Mouse (Mus musculus): ENCODE measurements around the gene Lct. TPM values are rescaled to one million over a fixed set of nuclear protein-coding genes. Genes with fewer than 3 reads are reported as not detected.
"Not testable (repeated sequence)": the region's sequence is repeated elsewhere in the genome, so short reads cannot be mapped to it uniquely, and the experiment has no call there.

Lct gene
- polyA plus RNA-seq (2017; shearing (Covaris generic)) = under 1 TPM in 1 of 2 experiments, not detected in 1; 0.19 TPM

GRCm38 (mm10) chr1:128328218-128328617 lies at the start of gene Lct:
Lct (minus strand) TSS chr1:128328318.
- ATAC-seq = no peak

GRCm38 (mm10) chr1:128376841-128377240 lies 48.7 kb upstream of the Lct start:
- no peak for ATAC-seq

GRCm38 (mm10) chr1:128372143-128372860 lies 44.2 kb upstream of the Lct start:
- ATAC-seq = no peak

- ATAC-seq = peak; percentile 78
These were observed 40.8 kb upstream of the Lct start for GRCm38 (mm10) chr1:128368732-128369441.

GRCm38 (mm10) chr1:128360601-128361000 lies 32.5 kb upstream of the Lct start:
- ATAC-seq = no peak

- peak; percentile 94 for ATAC-seq
These were observed 31.6 kb upstream of the Lct start, which contains the start of gene Mcm6 for GRCm38 (mm10) chr1:128359554-128360376. Mcm6 (minus strand) TSS chr1:128359664.

- peak; percentile 44 for ATAC-seq
These were observed 30.9 kb upstream of the Lct start for GRCm38 (mm10) chr1:128358916-128359553.

- no peak for ATAC-seq
These were observed 30.2 kb upstream of the Lct start for GRCm38 (mm10) chr1:128358276-128358675.

- ATAC-seq = peak; percentile 15
These were observed 29.3 kb upstream of the Lct start for GRCm38 (mm10) chr1:128357452-128357851.

GRCm38 (mm10) chr1:128353092-128353491 lies 25.0 kb upstream of the Lct start:
- ATAC-seq = no peak

- ATAC-seq = no peak
These were observed 16.1 kb upstream of the Lct start for GRCm38 (mm10) chr1:128344232-128344631.

GRCm38 (mm10) chr1:128337708-128338320 lies 9.7 kb upstream of the Lct start:
- ATAC-seq = no peak

GRCm38 (mm10) chr1:128330313-128330712 lies 2.2 kb upstream of the Lct start:
- no peak for ATAC-seq

GRCm38 (mm10) chr1:128327165-128327564 lies 953 bp downstream of the Lct start:
- no peak for ATAC-seq

- no peak for ATAC-seq
These were observed 3.3 kb downstream of the Lct start for GRCm38 (mm10) chr1:128324776-128325175.

- no peak for ATAC-seq
These were observed 5.0 kb downstream of the Lct start for GRCm38 (mm10) chr1:128323026-128323643.

- ATAC-seq = not testable (repeated sequence)
These were observed 8.9 kb downstream of the Lct start for GRCm38 (mm10) chr1:128319266-128319665.

GRCm38 (mm10) chr1:128314665-128315064 lies 13.5 kb downstream of the Lct start:
- ATAC-seq = no peak

- ATAC-seq = no peak
These were observed 19.1 kb downstream of the Lct start for GRCm38 (mm10) chr1:128309043-128309442.

GRCm38 (mm10) chr1:128303900-128304299 lies 24.2 kb downstream of the Lct start:
- ATAC-seq = no peak

GRCm38 (mm10) chr1:128295717-128296528 lies 32.2 kb downstream of the Lct start:
- no peak for ATAC-seq

Data from activated CD4-positive, CD25-positive, alpha-beta regulatory T cell, adult 4 months (primary cell).